Mouse (Mus musculus) right cerebral cortex, adult 2 months (tissue): ENCODE measurements around the gene Plcb4.
A peak's percentile ranks its signal among the peaks of the same experiment; 100 is the strongest.

Source experiments
- DNase-seq, 2 experiments: peaks; one replicate each; pipeline ENCODE4 v3.0.0; 2021 to 2022; ENCODE audit warnings: low spot score in 2 of 2

Gene Plcb4

GRCm38 (mm10) chr2:135808342-135808741 is 149.5 kb downstream of the Plcb4 start:
- DNase-seq = no peak

DNA sequence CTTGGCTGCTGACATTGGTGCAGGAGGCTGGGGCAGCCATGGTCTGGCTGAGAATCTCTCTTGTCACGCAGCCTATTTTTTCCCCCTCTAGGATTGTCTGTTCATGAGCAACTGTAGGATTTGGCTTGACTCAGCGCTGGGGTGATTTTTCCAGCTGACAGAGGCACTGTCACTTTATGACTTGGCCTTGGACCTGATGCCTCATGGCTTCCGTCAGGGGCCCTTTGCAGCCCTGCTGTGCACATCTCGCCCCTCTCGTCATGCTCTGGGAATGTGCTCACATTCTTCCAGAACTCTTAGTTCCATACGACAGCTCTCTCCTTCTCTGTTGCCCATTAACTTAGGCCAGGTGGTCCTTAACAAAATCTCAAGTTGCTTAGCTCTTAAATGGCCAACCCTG is 152.0 kb downstream of the Plcb4 start:
- no peak for DNase-seq

GRCm38 (mm10) chr2:135811453-135812101 is 152.8 kb downstream of the Plcb4 start:
- no peak for DNase-seq

- no peak for DNase-seq
These were observed 154.0 kb downstream of the Plcb4 start for GRCm38 (mm10) chr2:135812701-135813246.

DNA sequence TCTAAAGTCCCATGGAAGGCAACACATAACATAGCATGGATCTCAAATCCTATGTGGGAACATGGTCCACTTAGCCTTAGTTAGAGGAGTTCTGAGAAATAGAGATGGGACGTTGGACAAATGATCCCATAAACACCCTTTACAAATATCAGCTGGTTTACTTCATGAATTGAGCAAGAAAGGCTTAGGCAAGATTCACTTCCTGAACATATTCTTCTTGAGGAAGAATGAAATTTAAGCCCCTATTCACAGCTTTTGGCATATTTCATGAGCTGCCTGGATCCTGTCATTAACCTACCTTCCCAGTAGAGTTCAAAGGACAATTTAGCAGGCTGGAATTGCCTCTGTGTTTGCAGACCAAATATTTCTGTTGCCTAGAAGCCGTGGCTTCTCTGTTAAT is 161.9 kb downstream of the Plcb4 start:
- no peak for DNase-seq

DNA sequence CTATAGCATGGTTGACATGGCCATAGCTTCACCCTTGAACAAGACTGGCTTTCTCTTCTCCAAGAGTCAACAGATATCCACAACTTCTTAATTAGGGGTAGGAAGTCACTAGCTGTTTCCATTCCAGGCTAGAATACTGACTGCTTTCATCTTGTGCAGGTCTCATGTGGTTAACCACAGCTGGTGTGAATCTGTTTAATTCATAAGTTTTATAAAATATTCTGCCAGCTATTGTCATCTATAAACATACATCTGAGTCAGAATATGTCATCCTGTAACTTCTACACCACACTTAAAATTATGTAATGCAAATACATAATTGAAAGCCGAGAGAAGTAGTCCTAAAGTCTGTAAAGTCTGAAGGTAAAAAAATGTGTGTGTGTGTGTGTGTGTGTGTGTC is 164.9 kb downstream of the Plcb4 start:
- no peak for DNase-seq

GRCm38 (mm10) chr2:135824757-135825156 is 165.9 kb downstream of the Plcb4 start:
- no peak for DNase-seq

DNA sequence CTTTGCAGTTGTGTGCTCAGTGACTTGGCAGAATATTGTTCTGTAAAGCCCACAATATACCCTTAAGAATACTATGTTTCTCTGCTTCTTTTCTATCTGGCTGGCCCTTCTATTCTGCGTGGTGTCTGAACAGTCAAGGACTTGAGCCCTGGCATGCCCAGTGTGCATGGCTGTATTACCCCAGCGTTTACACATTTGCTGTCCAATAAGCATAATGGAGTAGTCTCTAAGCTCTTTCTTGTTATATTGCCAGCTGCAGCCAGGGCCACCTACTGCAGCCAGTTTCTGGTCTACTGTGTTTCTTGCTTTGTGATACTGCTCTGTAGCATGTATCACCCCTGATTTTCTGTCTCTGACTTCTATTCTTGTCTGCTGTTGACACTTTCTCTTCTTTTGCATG is 166.8 kb downstream of the Plcb4 start:
- no peak for DNase-seq

DNA sequence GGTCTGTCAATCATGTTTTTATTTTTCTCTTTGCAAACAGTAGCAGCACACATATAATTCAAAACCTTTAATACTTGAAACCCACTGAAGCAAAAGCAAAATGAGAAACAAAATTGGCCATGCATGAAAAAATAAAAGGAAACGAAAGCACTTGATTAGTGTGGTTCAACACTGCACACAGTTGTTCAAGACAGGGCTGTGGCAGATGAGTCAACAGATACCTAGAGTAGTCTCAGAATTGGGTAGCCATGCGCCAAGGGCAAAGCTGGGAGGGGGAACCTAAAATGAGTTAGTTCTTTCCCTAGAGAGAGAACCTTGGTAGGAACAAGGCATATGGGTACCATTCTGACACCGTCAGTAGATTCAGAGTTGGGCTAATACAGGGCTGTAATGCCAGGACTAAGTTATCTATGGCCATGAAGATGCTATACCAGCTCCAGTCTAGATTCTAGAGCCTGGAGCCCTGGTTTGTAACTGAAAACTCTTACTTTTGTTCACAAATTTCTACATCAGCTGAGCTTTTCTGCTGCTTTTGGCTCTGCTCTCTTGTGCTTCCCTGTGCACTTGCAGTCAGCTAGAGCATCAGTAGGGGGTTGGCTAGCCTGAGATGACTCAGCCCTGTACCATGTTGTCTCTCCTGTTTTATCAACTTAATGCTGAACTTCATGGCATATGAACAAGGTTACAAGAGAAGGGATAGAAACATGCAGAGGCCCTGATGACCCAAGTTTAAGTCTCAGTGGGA is 168.0 kb downstream of the Plcb4 start:
- DNase-seq = no peak

DNA sequence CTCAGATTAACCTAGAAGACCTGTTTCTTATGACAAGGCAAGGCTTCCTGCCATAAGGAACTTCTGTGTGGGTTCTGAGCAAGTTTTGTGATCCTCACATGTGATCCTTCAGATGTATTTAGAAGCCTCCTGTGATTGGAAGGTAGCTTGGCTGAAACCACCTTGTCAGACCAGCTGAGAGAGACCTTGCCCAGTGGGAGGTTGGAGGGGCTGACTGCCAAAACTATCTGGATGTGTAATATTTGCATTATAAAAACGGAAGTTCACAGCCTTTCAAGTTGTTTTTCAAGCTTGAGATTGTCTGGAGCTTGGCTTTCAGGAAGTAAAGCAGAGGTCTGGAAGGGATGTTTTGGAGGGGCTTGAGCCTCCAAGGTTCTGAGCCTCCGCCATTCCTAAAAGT is 169.6 kb downstream of the Plcb4 start:
- no peak for DNase-seq

GRCm38 (mm10) chr2:135833743-135834142 is 174.9 kb downstream of the Plcb4 start:
- DNase-seq = no peak

DNA sequence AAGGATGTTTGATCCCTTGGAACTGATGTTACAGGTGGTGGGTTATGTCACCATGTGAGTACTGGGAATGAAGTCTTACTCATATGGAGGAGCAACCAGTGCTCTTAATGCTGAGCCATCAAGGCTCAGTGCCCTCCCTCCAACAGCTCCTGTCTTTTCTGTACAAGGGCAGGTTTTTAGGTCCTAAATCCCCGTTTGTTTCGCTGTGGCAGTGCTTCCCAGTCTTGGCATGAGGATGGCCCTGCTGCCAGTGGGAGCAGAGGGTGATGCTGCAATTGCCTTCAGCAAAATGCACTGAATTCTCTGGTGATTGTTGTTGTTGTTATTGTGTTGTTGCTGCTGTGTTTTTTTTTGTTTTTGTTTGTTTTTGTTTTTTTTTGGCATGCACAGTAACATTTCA is 175.6 kb downstream of the Plcb4 start:
- DNase-seq = no peak

GRCm38 (mm10) chr2:135835911-135836310 is 177.1 kb downstream of the Plcb4 start:
- DNase-seq = no peak

DNA sequence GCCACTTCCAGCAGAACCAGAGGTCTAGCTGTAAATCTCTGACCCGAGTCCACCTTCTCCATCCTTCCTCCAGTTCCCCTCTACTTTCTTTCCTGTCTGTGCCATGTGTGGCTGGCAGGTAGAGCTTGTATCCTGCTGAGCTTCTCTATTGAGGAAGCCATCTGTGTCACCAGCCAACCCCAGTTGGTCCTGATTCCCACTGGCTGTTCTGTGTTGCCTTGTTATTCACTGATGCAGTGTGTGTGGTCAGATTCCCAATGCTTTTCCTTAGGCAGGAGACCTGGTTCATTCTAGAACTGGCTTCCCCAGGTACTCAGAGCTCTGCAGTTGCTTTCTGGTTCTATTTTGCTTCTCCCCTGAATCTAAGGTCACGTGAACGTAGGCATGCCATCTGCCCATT is 177.6 kb downstream of the Plcb4 start:
- DNase-seq = no peak

DNA sequence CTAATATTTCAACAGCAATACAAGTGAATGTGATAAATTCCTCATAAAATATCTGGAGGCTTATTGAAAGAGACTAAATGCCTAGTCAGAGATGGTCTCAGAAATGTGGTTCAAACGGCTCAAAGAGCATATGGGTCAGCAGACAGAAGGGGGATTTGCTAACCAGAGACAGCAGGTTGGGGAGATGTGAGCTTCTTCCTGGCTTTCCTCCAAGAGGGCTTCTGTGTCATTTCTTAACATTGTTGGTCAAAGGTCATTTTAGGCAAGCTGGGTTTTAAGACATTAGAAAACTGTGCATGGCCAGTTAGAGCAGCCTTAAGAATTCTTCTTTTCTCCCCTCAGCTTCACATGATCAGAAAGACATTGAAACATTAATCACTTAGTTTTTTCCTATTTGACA is 178.9 kb downstream of the Plcb4 start:
- no peak for DNase-seq

GRCm38 (mm10) chr2:135838135-135838534 is 179.3 kb downstream of the Plcb4 start:
- DNase-seq = no peak

DNA sequence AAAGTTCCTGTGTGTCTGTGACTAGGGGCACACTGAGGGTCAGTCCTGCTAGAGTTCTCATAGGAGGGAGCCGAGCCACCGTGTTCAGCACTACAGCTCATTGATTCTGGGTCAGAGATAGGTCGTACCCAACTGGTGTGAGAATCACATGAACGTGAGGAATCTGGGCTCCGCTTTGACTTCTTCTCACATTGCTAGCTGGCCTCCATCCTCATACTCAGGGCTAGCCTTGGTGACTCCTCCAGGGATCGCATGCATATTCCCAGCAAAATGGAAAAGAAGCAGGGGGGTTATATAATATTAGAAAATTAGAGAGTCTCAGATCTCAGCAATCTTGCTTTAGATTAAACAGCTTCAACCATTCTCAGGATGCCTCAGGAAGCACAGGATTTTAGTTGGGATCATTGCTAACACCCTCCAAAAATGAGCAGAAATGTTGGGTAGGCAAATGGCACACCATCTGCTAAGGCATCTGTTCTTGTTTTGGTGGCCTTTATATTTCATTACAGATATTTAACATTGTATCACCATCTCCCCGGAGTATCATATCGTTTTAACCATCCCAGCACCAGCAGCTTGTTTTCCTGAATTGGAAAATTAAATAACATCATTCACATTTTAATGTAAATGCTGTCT is 180.0 kb downstream of the Plcb4 start:
- peak; percentile 18 to 52 for DNase-seq

- no peak for DNase-seq
These were observed 184.9 kb downstream of the Plcb4 start for GRCm38 (mm10) chr2:135843721-135844120.

GRCm38 (mm10) chr2:135846903-135847302 is 188.1 kb downstream of the Plcb4 start:
- no peak for DNase-seq

DNA sequence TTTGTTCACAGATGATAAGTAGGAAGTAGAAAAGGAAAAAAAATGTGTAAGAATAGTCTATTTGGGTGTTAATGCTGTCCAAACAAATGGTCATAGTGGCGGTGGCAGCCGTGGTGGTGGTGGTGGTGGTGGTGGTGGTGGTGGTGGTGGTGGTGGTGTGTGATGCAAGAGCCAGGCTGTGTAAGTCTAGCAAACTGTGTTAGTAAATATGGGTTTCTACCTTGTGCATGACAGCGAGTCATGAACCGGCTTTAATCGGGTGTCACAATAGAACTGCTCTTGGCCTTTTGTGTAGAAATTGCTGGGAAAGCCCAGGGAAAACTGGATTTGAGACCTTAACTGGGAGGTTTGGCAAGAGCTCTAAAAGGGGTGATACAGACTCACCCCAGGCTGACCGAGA is 188.9 kb downstream of the Plcb4 start:
- DNase-seq = no peak

DNA sequence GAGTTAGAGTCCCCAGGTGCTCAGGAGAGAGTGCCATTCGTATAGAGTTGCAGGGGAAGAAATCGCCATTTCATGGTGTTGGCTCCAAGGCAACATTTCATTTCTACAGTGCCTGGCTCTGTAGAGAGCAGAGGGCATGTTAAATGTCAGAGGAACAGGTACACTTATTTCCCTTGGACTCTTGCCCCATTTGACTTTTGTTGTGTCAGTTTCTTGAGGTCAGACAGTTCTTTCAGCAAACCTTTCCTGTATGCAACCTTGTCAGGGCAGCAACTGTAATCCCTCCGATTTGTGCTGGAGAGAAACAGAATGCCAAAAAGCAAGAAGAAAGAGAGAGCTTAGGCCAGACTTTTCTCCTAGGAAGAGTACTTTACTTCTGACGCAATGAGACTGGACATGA is 189.4 kb downstream of the Plcb4 start:
- no peak for DNase-seq

- DNase-seq = no peak
These were observed 193.2 kb downstream of the Plcb4 start for GRCm38 (mm10) chr2:135851964-135852363.

DNA sequence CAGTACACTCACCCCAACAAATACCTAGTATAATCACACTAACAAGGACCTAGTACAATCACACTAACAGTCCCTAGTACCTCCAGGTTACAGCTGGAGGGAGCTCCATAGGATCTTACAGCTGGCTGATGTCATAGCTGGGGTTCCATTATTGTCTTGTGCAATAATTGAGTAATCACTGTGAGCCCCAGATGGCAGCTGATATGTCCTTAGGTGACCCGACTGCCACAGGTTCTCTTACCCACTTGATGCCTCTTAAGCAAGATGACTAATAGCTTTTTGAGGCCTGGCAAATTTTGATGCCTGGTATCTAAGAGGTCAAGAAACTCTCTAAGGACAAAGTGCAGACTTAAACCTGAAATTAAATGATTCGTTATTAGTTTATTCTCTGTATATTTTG is 194.3 kb downstream of the Plcb4 start:
- no peak for DNase-seq
